Mouse (Mus musculus) ES-E14 (cell line): ENCODE results near the gene Sipa1l2. TPM values are rescaled to one million over a fixed set of nuclear protein-coding genes. Genes with fewer than 3 reads are reported as not detected.

Source experiments
- DNase-seq: peaks from one replicate; pipeline ENCODE4 v3.0.0-alpha.2; 2013; ENCODE audit warnings: low read depth, low spot score
- H3K27ac ChIP-seq: 2 replicates; pipeline ENCODE4 v1.5.1; 2012; ENCODE audit warnings: low read depth, mild to moderate bottlenecking, low read length, moderate library complexity, mixed read lengths; ENCODE audit not compliant: poor library complexity, insufficient read depth, severe bottlenecking
- H3K36me3 ChIP-seq: 2 replicates; pipeline ENCODE4 v1.6.1; 2012; ENCODE audit warnings: mild to moderate bottlenecking, low read length, moderate library complexity, mixed read lengths; ENCODE audit not compliant: control insufficient read depth, poor library complexity, insufficient read depth, severe bottlenecking
- H3K4me1 ChIP-seq, 2 experiments: fragments of 150-350 bp in 1 of 2; sonication (generic) in 1 of 2; 2 replicates each; pipeline ENCODE4 v1.6.1; 2012; ENCODE audit warnings: low read length in 2 of 2, mild to moderate bottlenecking in 1 of 2, mixed read lengths in 1 of 2; ENCODE audit not compliant: control insufficient read depth in 2 of 2, insufficient read depth in 2 of 2, poor library complexity in 1 of 2
- H3K4me3 ChIP-seq, 2 experiments: fragments of 150-350 bp in 1 of 2; sonication (generic) in 1 of 2; 2 replicates each; pipeline ENCODE4 v1.5.1; 2012; ENCODE audit warnings: low read length in 2 of 2, low read depth in 1 of 2, mild to moderate bottlenecking in 1 of 2, mixed read lengths in 1 of 2; ENCODE audit not compliant: insufficient read depth in 1 of 2, poor library complexity in 1 of 2, severe bottlenecking in 1 of 2
- H3K9ac ChIP-seq: 2 replicates; pipeline ENCODE4 v1.6.1; 2012; ENCODE audit warnings: low read depth, mild to moderate bottlenecking, low read length, mixed read lengths; ENCODE audit not compliant: poor library complexity, insufficient read depth, severe bottlenecking
- H3K9me3 ChIP-seq: fragments of 150-350 bp; sonication (generic); 2 replicates; pipeline ENCODE4 v1.6.1; 2012; ENCODE audit warnings: low read depth, mild to moderate bottlenecking, low read length; ENCODE audit not compliant: control insufficient read depth, insufficient read depth
- CHD2 ChIP-seq: IDR thresholded peaks from 2 replicates; pipeline ENCODE4 v1.6.1; 2014; ENCODE audit warnings: mild to moderate bottlenecking, low read depth, low read length, inconsistent platforms
- HCFC1 ChIP-seq: IDR thresholded peaks from 2 replicates; pipeline ENCODE4 v1.6.1; 2012; ENCODE audit warnings: low read length, inconsistent platforms, borderline replicate concordance; ENCODE audit not compliant: insufficient read depth
- MAFK ChIP-seq: IDR thresholded peaks from 2 replicates; pipeline ENCODE4 v1.6.1; 2014; ENCODE audit warnings: mild to moderate bottlenecking, low read depth, low read length, inconsistent platforms; ENCODE audit not compliant: insufficient read depth
- ZC3H11A ChIP-seq: IDR thresholded peaks from 2 replicates; pipeline ENCODE4 v1.6.1; 2012; ENCODE audit warnings: low read depth, mild to moderate bottlenecking, inconsistent platforms, low read length, borderline replicate concordance
- ZNF384 ChIP-seq: IDR thresholded peaks from 2 replicates; pipeline ENCODE4 v1.6.1; 2012; ENCODE audit warnings: low read depth, low read length, inconsistent platforms
- in situ Hi-C, 2 experiments: fragments of 600-800 bp; cut with MboI; formaldehyde crosslinking; loops; one replicate each; pipeline ENCODE4 v1.15.1; 2025; ENCODE audit warnings: low sequenced_read_pairs in 2 of 2, inconsistent platforms in 1 of 2; ENCODE audit not compliant: unreplicated experiment in 2 of 2
- total RNA-seq: library from RNA; depleted of rRNA; stranded (reverse); fragments of 300-350 nt; gene quantifications from 2 replicates; pipeline ENCODE4 v1.2.3, GENCODE M21; 2012

Sipa1l2 gene
- total RNA-seq, 1 experiment = 19.0 TPM

GRCm38 (mm10) chr8:125603312-125603840 is 33.8 kb upstream of the Sipa1l2 start:
- Histone ChIP-seq H3K27ac (no peak overlapping the region), H3K4me1 (peaks cover 2 to 10% of the 10 kb centered on the region in 2 experiments; a peak in 1 of 4 replicates), H3K36me3 (no peaks in the 10 kb centered on the region), H3K4me3 (no peak overlapping the region), H3K9me3 (no peaks in the 10 kb centered on the region), H3K9ac (no peak overlapping the region)
- TF ChIP-seq MAFK (peak; percentile 100), HCFC1 (no peak), ZNF384 (no peak), ZC3H11A (no peak), CHD2 (no peak)
- peak; percentile 25 for DNase-seq
- in situ Hi-C loops = no loop called here

GRCm38 (mm10) chr8:125600033-125600686 is 30.6 kb upstream of the Sipa1l2 start:
- no peak for DNase-seq
- H3K9me3 ChIP-seq = no peaks in the 10 kb centered on the region
- TF ChIP-seq CHD2 = no peak
- TF ChIP-seq MAFK = no peak
- TF ChIP-seq ZC3H11A = no peak
- TF ChIP-seq ZNF384 = no peak
- TF ChIP-seq HCFC1 = no peak
- no peak overlapping the region for H3K27ac ChIP-seq
- in situ Hi-C loops = no loop called here
- no peak overlapping the region for H3K4me3 ChIP-seq
- H3K4me1 ChIP-seq = peaks cover 2 to 8% of the 10 kb centered on the region in 2 experiments; a peak in 1 of 4 replicates
- no peaks in the 10 kb centered on the region for H3K36me3 ChIP-seq
- no peak overlapping the region for H3K9ac ChIP-seq

- peaks cover 0 to 4% of the 10 kb centered on the region in 2 experiments; a peak in 1 of 4 replicates for H3K4me1 ChIP-seq
- in situ Hi-C loops = no loop called here
- H3K4me3 ChIP-seq = no peak overlapping the region
- H3K9ac ChIP-seq = no peak overlapping the region
- no peaks in the 10 kb centered on the region for H3K9me3 ChIP-seq
- no peak overlapping the region for H3K27ac ChIP-seq
- H3K36me3 ChIP-seq = no peaks in the 10 kb centered on the region
- no peak for DNase-seq
- TF ChIP-seq ZC3H11A (no peak), CHD2 (no peak), MAFK (no peak), HCFC1 (no peak), ZNF384 (no peak)
Observed at GRCm38 (mm10) chr8:125595571-125596508, 26.2 kb upstream of the Sipa1l2 start.

GRCm38 (mm10) chr8:125590363-125590762 is 20.8 kb upstream of the Sipa1l2 start:
- Histone ChIP-seq H3K9me3 (no peaks in the 10 kb centered on the region), H3K27ac (no peak overlapping the region), H3K9ac (no peak overlapping the region), H3K36me3 (no peaks in the 10 kb centered on the region), H3K4me3 (no peak overlapping the region), H3K4me1 (peaks cover 0 to 4% of the 10 kb centered on the region in 2 experiments; a peak in 2 of 4 replicates)
- in situ Hi-C loops = no loop called here
- no peak for DNase-seq
- no peak for TF ChIP-seq ZNF384
- TF ChIP-seq ZC3H11A = no peak
- no peak for TF ChIP-seq HCFC1
- TF ChIP-seq CHD2 = no peak
- no peak for TF ChIP-seq MAFK
